ENCODE assay signal across 8 mouse cellular contexts in the genomic region with DNA sequence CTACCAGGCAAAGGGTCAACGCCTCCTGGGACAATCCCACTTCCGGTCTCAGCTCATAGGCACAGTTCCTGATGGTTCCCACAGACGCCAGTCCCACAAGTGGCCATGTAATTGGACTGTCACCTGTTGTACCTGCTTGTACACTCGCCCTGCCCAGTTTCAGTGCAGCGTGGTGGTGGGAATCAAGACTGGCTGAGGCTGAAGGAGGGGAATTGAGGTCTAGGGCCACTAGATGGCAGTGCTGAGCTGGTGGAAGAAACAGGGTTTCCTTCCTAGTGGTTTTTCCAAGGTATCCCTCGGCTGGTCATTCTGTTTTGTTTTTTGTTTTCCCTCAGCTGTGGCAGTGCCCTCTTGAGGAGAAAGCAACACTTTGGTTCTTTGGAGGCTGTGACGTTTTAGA. TPM values are rescaled to one million over a fixed set of nuclear protein-coding genes. Genes with fewer than 3 reads are reported as not detected.
DNase-seq lines count a peak whose midpoint lies in the region; ATAC-seq and TF ChIP-seq lines count a peak whose summit lies in the region.

A gene (minus strand): TSS at position 150 of the 400 bp plus-strand sequence.

- peak; percentile 93 for TF ChIP-seq CTCF in ES-Bruce4 (IDR thresholded peaks at IDR 0.05; ENCODE audit: low read depth, low read length)
- TF ChIP-seq CTCF in lung, postnatal 0 days (IDR thresholded peaks at IDR 0.05), result peak; percentile 99

- 14% methylated on average over 7 of the region's 7 CpGs for WGBS in forebrain, embryonic 11.5 days
- 8% methylated on average over 7 of the region's 7 CpGs for WGBS in lung, postnatal 0 days

- no peak for TF ChIP-seq POLR2A in ES-Bruce4 (IDR thresholded peaks at IDR 0.05; ENCODE audit: insufficient read depth, low read length)

- peaks cover 9% of the 10 kb centered on the region for H3K36me3 ChIP-seq in ES-Bruce4 (ENCODE audit: control insufficient read depth, insufficient read depth, low read length, poor library complexity, severe bottlenecking)
- no peaks in the 10 kb centered on the region; the same call in 1 of the 2 replicates for H3K36me3 ChIP-seq in forebrain, embryonic 11.5 days (ENCODE audit: control insufficient read depth, insufficient read depth, low read length)
- no peaks in the 10 kb centered on the region for H3K36me3 ChIP-seq in lung, postnatal 0 days (ENCODE audit: insufficient read depth, low read length)

- H3K4me3 ChIP-seq in ES-Bruce4 (ENCODE audit: low read depth, low read length), result no peak within 1 kb of the TSS
- H3K4me3 ChIP-seq in forebrain, embryonic 11.5 days (ENCODE audit: low read depth, low read length), result no peak within 1 kb of the TSS
- H3K4me3 ChIP-seq in lung, postnatal 0 days (ENCODE audit: low read depth, low read length), result no peak within 1 kb of the TSS

- H3K9me3 ChIP-seq in ES-Bruce4 (replicated peaks; ENCODE audit: control insufficient read depth, insufficient read depth, low read length, poor library complexity, severe bottlenecking), result no peaks in the 10 kb centered on the region
- no peaks in the 10 kb centered on the region for H3K9me3 ChIP-seq in forebrain, embryonic 11.5 days (ENCODE audit: control insufficient read depth, low read length)
- H3K9me3 ChIP-seq in lung, postnatal 0 days (ENCODE audit: low read length), result no peaks in the 10 kb centered on the region

- intact Hi-C loops in heart, postnatal 14 days (cut with DNase I), result loop anchor here (1.0 to 10.0 kb wide), 3 partner anchors 93 to 254 kb away; no protein-coding TSS in a partner anchor

- no peak for TF ChIP-seq EP300 in ES-Bruce4 (IDR thresholded peaks at IDR 0.05; ENCODE audit: insufficient read depth, low read depth, low read length)
- TF ChIP-seq EP300 in lung, postnatal 0 days (IDR thresholded peaks at IDR 0.05), result no peak

- H3K27ac ChIP-seq in ES-Bruce4 (ENCODE audit: insufficient read depth, low read length), result no peak within 1 kb of the TSS
- H3K27ac ChIP-seq in forebrain, embryonic 11.5 days (ENCODE audit: low read depth, low read length), result no peak within 1 kb of the TSS
- H3K27ac ChIP-seq in lung, postnatal 0 days (ENCODE audit: low read length), result no peak within 1 kb of the TSS

- ATAC-seq in forebrain, embryonic 11.5 days (replicated peaks; ENCODE audit: low FRiP score), result no peak
- ATAC-seq in lung, postnatal 0 days, result peak; percentile 81

- H3K27me3 ChIP-seq in ES-Bruce4 (ENCODE audit: control insufficient read depth, insufficient read depth, low read length, poor library complexity, severe bottlenecking), result no peaks in the 10 kb centered on the region
- no peaks in the 10 kb centered on the region for H3K27me3 ChIP-seq in forebrain, embryonic 11.5 days (ENCODE audit: control insufficient read depth, insufficient read depth, low read length)
- H3K27me3 ChIP-seq in lung, postnatal 0 days (replicated peaks; ENCODE audit: insufficient read depth, low read length), result 0 out of 2 replicates have a peak, but pooled peaks cover 6% of the 10 kb centered on the region

- DNase-seq in c-Kit-negative CD71-positive TER-119-positive erythroid progenitor cells, embryonic 14.5 days (ENCODE audit: low read depth, low spot score), result peak; percentile 74
- DNase-seq in forebrain, embryonic 11.5 days (ENCODE audit: low spot score), result peak; percentile 91
- peak; percentile 83 to 91 for DNase-seq in heart, postnatal 14 days
- peak; percentile 92 for DNase-seq in kidney, postnatal 4 days
- DNase-seq in lung, postnatal 0 days (ENCODE audit: low spot score), result peak; percentile 93
- DNase-seq in ovary, postnatal 36 days (ENCODE audit: low spot score), result peak; percentile 73
- DNase-seq in thymus, postnatal 25 days, result peak; percentile 54

- no peak within 1 kb of the TSS for H3K4me2 ChIP-seq in forebrain, embryonic 11.5 days (ENCODE audit: low read depth, low read length, severe bottlenecking)
- no peak within 1 kb of the TSS; the same call in 1 of the 2 replicates for H3K4me2 ChIP-seq in lung, postnatal 0 days (replicated peaks; ENCODE audit: low read depth, low read length)

- no peak within 1 kb of the TSS for H3K9ac ChIP-seq in ES-Bruce4 (ENCODE audit: low read depth, poor library complexity, severe bottlenecking)
- H3K9ac ChIP-seq in forebrain, embryonic 11.5 days (ENCODE audit: low read length), result no peak within 1 kb of the TSS
- H3K9ac ChIP-seq in lung, postnatal 0 days (replicated peaks; ENCODE audit: low read depth), result no peak within 1 kb of the TSS

- H3K4me1 ChIP-seq in ES-Bruce4 (ENCODE audit: control insufficient read depth, insufficient read depth, low read length), result no peaks in the 10 kb centered on the region
- no peaks in the 10 kb centered on the region for H3K4me1 ChIP-seq in forebrain, embryonic 11.5 days (replicated peaks; ENCODE audit: control insufficient read depth, insufficient read depth, low read length)
- no peaks in the 10 kb centered on the region for H3K4me1 ChIP-seq in lung, postnatal 0 days (ENCODE audit: insufficient read depth, low read depth, low read length)

RNA-seq across cellular contexts. Expression of the gene that starts here (rescaled TPM):
- polyA plus RNA-seq in ES-Bruce4 (2011; ENCODE audit: insufficient read depth, insufficient read length, low read depth, missing spikeins), result not detected in 2 replicates
- 0.09 TPM in 1 of 2 replicates, not detected in the other for polyA plus RNA-seq in forebrain, embryonic 11.5 days (2014; fragmentation: Nextera tagmentation; extraction: Ambion mirVana)
- under 1 TPM; 0.15 to 0.36 TPM for total RNA-seq in heart, postnatal 14 days (2021)
- polyA plus RNA-seq in lung, postnatal 0 days (2015; fragmentation: Nextera tagmentation; extraction: Ambion mirVana), result 0.05 and 0.12 TPM in 2 replicates

Comparison
In these comparisons a context has a peak if more than half of its experiments do, and no peak if none do; other contexts are left out.
1. Peak in DNase-seq in forebrain, embryonic 11.5 days; RNA of the gene not detected or under 1 TPM.
2. Peak in DNase-seq in heart, postnatal 14 days; RNA of the gene not detected or under 1 TPM.
3. Peak in DNase-seq and ATAC-seq in lung, postnatal 0 days; RNA of the gene not detected or under 1 TPM.